Mouse (Mus musculus) left cerebral cortex, postnatal 4 days (tissue): ENCODE measurements around the gene H2-Eb1. TPM values are rescaled to one million over a fixed set of nuclear protein-coding genes. Genes with fewer than 3 reads are reported as not detected.

Experiments used
- DNase-seq: peaks from one replicate; pipeline ENCODE4 v3.0.0-alpha.2; 2022
- intact Hi-C: fragments of 180-260 bp; cut with DNase I; formaldehyde crosslinking; loops from one replicate; pipeline ENCODE4 v1.15.1; 2025
- total RNA-seq, 2 experiments: library from RNA; stranded (reverse); gene quantifications; 2 replicates each; pipeline ENCODE4 v1.2.3; 2021

H2-Eb1 gene
- total RNA-seq, 2 experiments from 2014 or later: 0.48 to 2.3 TPM

DNA sequence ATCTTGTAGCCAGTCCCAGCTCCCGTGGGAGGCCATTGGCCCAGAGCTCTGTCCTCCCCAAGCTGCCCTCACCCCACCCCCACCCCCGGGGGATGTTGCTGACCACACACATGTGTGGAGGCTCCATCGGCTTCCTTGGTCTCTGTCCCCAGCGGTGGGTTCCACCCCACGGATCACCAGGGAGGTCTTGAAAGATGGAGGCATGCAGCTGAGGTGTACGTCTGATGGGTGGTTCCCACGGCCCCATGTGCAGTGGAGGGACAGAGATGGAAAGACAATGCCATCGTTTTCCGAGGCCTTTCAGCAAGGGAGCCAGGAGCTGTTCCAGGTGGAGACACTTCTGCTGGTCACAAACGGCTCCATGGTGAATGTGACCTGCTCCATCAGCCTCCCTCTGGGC is 59.4 kb downstream of the H2-Eb1 start:
- intact Hi-C loops: no loop called here
- no peak for DNase-seq

Other genes with a start within 250 kb of the H2-Eb1 start
- gene H2-Oa, start 213.5 kb upstream of the H2-Eb1 start, total RNA-seq: not detected
- 10 to 100 TPM; 19.5 to 20.5 TPM for gene H2-DMa, start 186.3 kb upstream of the H2-Eb1 start, total RNA-seq
- gene Brd2, start 183.2 kb upstream of the H2-Eb1 start, total RNA-seq: 100 to 1,000 TPM; 247 to 267 TPM
- under 1 TPM; 0.34 to 0.40 TPM for gene H2-DMb2, start 162.6 kb upstream of the H2-Eb1 start, total RNA-seq
- gene H2-DMb1, start 152.8 kb upstream of the H2-Eb1 start, total RNA-seq: under 1 TPM; 0.46 to 0.97 TPM
- 1 to 10 TPM; 2.2 to 3.6 TPM for gene Tap1, start 118.3 kb upstream of the H2-Eb1 start, total RNA-seq
- gene Psmb9, start 118.1 kb upstream of the H2-Eb1 start, total RNA-seq: 1 to 10 TPM in 1 of 2 experiments, under 1 TPM in 1; 0.77 to 1.1 TPM
- 1 to 10 TPM; 1.3 to 1.9 TPM for gene Psmb8, start 108.1 kb upstream of the H2-Eb1 start, total RNA-seq
- 1 to 10 TPM; 3.1 to 3.5 TPM for gene Tap2, start 102.3 kb upstream of the H2-Eb1 start, total RNA-seq
- not detected for gene H2-Ob, start 67.0 kb upstream of the H2-Eb1 start, total RNA-seq
- 1 to 10 TPM in 1 of 2 experiments, under 1 TPM in 1; 0.80 to 1.2 TPM for gene H2-Ab1, start 48.2 kb upstream of the H2-Eb1 start, total RNA-seq
- 1 to 10 TPM in 1 of 2 experiments, under 1 TPM in 1; 0.68 to 1.2 TPM for gene H2-Aa, start 18.0 kb upstream of the H2-Eb1 start, total RNA-seq
- not detected for gene H2-Eb2, start 19.8 kb downstream of the H2-Eb1 start, total RNA-seq
- gene Btnl2, start 49.0 kb downstream of the H2-Eb1 start, total RNA-seq: under 1 TPM; 0.36 to 0.38 TPM
- gene Btnl1, start 71.3 kb downstream of the H2-Eb1 start, total RNA-seq: not detected
- 10 to 100 TPM in 1 of 2 experiments, 1 to 10 TPM in 1; 8.2 to 11.1 TPM for gene BC051142, start 93.0 kb downstream of the H2-Eb1 start, total RNA-seq
- gene Btnl4, start 171.5 kb downstream of the H2-Eb1 start, total RNA-seq: not detected
- not detected for gene Btnl6, start 211.5 kb downstream of the H2-Eb1 start, total RNA-seq